Mouse (Mus musculus) lung, postnatal 0 days (tissue): ENCODE data around the gene Paf1. TPM values are rescaled to one million over a fixed set of nuclear protein-coding genes. Genes with fewer than 3 reads are reported as not detected.

Source experiments
- ATAC-seq: fragments of 200-750 bp; cut with Nextera tagmentation; 2 replicates; pipeline ENCODE4 v1.8.0; 2017; ENCODE audit warnings: moderate library complexity
- DNase-seq: peaks from one replicate; pipeline ENCODE4 v3.0.0-alpha.2; 2016; ENCODE audit warnings: low spot score
- H3K27ac ChIP-seq: fragments of 300-500 bp; sonication (generic); 2 replicates; pipeline ENCODE4 v1.5.1; 2014; ENCODE audit warnings: antibody characterized with exemption, mild to moderate bottlenecking, low read length, mixed read lengths
- H3K27me3 ChIP-seq: fragments of 300-500 bp; sonication (generic); replicated peaks from 2 replicates; pipeline ENCODE4 v1.6.1; 2014; ENCODE audit warnings: low read length, mixed read lengths; ENCODE audit not compliant: insufficient read depth
- H3K36me3 ChIP-seq: fragments of 300-500 bp; sonication (generic); 2 replicates; pipeline ENCODE4 v1.6.1; 2014; ENCODE audit warnings: low read length, mixed read lengths; ENCODE audit not compliant: insufficient read depth
- H3K4me1 ChIP-seq: fragments of 300-500 bp; sonication (generic); 2 replicates; pipeline ENCODE4 v1.6.1; 2014; ENCODE audit warnings: antibody characterized with exemption, low read depth, low read length, mixed read lengths; ENCODE audit not compliant: insufficient read depth
- H3K4me2 ChIP-seq: fragments of 300-500 bp; sonication (generic); replicated peaks from 2 replicates; pipeline ENCODE4 v1.6.1; 2014; ENCODE audit warnings: low read depth, mild to moderate bottlenecking, low read length, moderate library complexity, mixed read lengths
- H3K4me3 ChIP-seq: fragments of 300-500 bp; sonication (generic); 2 replicates; pipeline ENCODE4 v1.5.1; 2014; ENCODE audit warnings: low read depth, low read length
- H3K9ac ChIP-seq: fragments of 300-500 bp; sonication (generic); replicated peaks from 2 replicates; pipeline ENCODE4 v1.6.1; 2014; ENCODE audit warnings: low read depth, mild to moderate bottlenecking
- H3K9me3 ChIP-seq: fragments of 300-500 bp; sonication (generic); 2 replicates; pipeline ENCODE4 v1.6.1; 2016; ENCODE audit warnings: low read length, mixed read lengths
- CTCF ChIP-seq: IDR thresholded peaks from 2 replicates; pipeline ENCODE4 v1.5.1; 2016; ENCODE audit warnings: antibody characterized with exemption, mild to moderate bottlenecking
- EP300 ChIP-seq: IDR thresholded peaks from 2 replicates; pipeline ENCODE4 v1.6.1; 2016; ENCODE audit warnings: antibody characterized with exemption, mild to moderate bottlenecking, control low read depth
- WGBS: fragments of 180-500 bp; shearing (Covaris S2); extraction: QIAGEN DNeasy Blood & Tissue Kit; methylation state at CpG from one replicate; pipeline ENCODE4 v1.1.7; 2014; 5-methylcytosine and 5-hydroxymethylcytosine counted together
- polyA plus RNA-seq: library from polyadenylated mRNA; unstranded; fragments of >200 nt; fragmentation: Nextera tagmentation; extraction: Ambion mirVana; gene quantifications from 2 replicates; pipeline ENCODE4 v1.2.1, GENCODE M21; 2015

Gene Paf1
- polyA plus RNA-seq, 1 experiment from 2014 or later = 49.1 TPM

DNA sequence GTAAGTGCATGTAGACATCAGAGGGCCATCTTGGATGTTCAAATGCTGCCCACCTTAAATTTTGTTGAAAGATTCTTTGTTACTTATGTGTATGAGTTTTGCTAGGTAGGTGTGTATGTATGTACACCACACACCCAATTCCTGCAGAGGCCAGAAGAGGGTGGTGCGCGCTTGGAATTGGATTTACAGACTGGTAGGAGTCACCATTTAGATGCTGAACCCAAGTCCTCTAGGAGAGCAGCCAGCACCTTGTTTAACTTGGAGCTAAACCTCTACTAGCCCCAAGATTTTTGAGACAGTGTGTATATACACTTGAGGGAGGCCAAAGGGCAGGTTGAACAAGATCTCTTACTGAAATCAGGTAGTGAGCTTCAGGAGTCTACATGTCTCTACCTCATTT lies 39.5 kb upstream of the Paf1 start:
- Histone ChIP-seq H3K9me3 (no peaks in the 10 kb centered on the region), H3K36me3 (0 out of 2 replicates have a peak, but pooled peaks cover 6% of the 10 kb centered on the region), H3K27me3 (no peaks in the 10 kb centered on the region), H3K4me2 (no peak overlapping the region), H3K4me1 (peaks cover 25% of the 10 kb centered on the region), H3K4me3 (no peak overlapping the region), H3K27ac (no peak overlapping the region), H3K9ac (no peak overlapping the region)
- TF ChIP-seq CTCF (peak; percentile 41), EP300 (no peak)
- 92% methylated on average over 2 of the region's 2 CpGs for WGBS
- ATAC-seq = no peak
- DNase-seq = no peak

DNA sequence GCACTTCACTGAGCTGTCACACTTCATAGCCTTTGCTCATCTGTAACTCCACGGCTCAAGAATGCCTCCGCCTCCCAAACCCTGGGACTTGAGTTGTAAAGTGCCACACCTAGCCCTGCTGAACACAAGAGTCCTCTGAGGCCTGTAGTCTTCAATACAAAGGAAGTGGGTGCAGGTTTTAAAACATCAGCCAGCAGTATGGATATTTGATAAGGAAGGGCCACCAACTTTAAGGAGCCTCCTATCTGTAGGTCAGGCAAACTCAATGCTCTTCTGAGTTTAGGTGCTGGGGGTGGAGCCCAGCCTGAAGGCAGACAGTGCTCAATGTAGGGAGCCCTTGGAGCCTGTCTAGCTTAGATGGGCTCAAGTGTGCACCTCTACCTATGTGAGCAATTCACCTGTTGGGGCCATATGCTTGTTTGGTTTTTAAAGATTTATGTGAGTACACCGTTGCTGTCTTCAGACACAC lies 38.6 kb upstream of the Paf1 start:
- Histone ChIP-seq H3K27me3 (no peaks in the 10 kb centered on the region), H3K9ac (no peak overlapping the region), H3K4me3 (no peak overlapping the region), H3K4me1 (peaks cover 25% of the 10 kb centered on the region), H3K4me2 (no peak overlapping the region), H3K36me3 (0 out of 2 replicates have a peak, but pooled peaks cover 6% of the 10 kb centered on the region), H3K9me3 (no peaks in the 10 kb centered on the region), H3K27ac (no peak overlapping the region)
- DNase-seq (no peak), ATAC-seq (no peak)
- 77% methylated on average over 3 of the region's 3 CpGs for WGBS
- no peak for TF ChIP-seq EP300
- no peak for TF ChIP-seq CTCF

DNA sequence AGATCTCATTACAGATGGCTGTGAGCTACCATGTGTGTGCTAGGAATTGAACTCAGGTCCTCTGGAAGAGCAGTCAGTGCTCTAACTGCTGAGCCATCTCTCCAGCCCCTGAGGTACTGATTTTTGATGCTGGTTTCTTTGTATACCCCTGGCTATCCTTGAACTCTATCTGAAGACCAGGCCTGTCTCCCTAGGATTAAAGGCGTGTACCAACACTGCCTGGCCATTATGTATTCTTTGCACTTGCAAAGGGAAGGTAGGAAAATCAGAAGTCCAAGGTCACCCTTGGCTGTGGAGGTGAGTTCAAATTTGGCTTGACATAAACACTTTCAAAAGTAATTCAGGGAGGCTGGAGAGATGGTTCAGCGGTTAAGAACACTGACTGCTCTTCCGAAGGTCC lies 38.2 kb upstream of the Paf1 start:
- H3K36me3 ChIP-seq = 0 out of 2 replicates have a peak, but pooled peaks cover 6% of the 10 kb centered on the region
- H3K9ac ChIP-seq = no peak overlapping the region
- WGBS = 96% methylated on average over 3 of the region's 3 CpGs
- TF ChIP-seq CTCF (no peak), EP300 (no peak)
- no peak overlapping the region for H3K4me2 ChIP-seq
- no peaks in the 10 kb centered on the region for H3K27me3 ChIP-seq
- H3K4me1 ChIP-seq = peaks cover 25% of the 10 kb centered on the region
- H3K4me3 ChIP-seq = no peak overlapping the region
- DNase-seq = no peak
- H3K27ac ChIP-seq = no peak overlapping the region
- ATAC-seq = no peak
- no peaks in the 10 kb centered on the region for H3K9me3 ChIP-seq

- no peak for ATAC-seq
- Histone ChIP-seq H3K4me1 (peaks cover 22% of the 10 kb centered on the region), H3K36me3 (peaks cover 10% of the 10 kb centered on the region; the same call in 1 of the 2 replicates), H3K27ac (no peak overlapping the region), H3K9ac (no peak overlapping the region), H3K27me3 (no peaks in the 10 kb centered on the region), H3K4me3 (no peak overlapping the region), H3K9me3 (no peaks in the 10 kb centered on the region), H3K4me2 (no peak overlapping the region)
- WGBS = 86% methylated on average over 3 of the region's 3 CpGs
- TF ChIP-seq CTCF (no peak), EP300 (no peak)
- no peak for DNase-seq
Measured at GRCm38 (mm10) chr7:28355221-28355620, 37.5 kb upstream of the Paf1 start.

DNA sequence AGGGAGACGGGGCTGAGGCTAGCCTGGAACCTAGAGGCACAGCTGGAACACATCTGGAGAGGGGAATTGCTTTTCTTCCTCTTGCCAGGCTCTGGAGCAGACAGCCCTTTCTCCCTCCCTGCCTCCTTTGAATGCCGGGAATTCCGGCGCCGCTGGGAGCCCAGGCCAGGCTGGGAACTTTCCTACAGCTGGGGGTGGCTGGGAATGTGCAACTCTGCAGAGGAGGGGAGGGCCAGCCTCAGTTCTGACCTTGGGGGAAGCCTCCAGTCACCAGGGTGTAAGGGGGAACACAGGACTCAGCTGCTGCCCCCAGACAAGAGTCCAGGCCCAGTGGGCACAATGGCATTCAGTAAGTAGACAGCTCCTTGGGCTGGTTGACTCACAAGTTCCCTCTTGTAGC lies 35.8 kb upstream of the Paf1 start:
- Histone ChIP-seq H3K4me1 (peaks cover 13% of the 10 kb centered on the region), H3K4me2 (no peak overlapping the region)
- WGBS = 1% methylated on average over 5 of the region's 5 CpGs

DNA sequence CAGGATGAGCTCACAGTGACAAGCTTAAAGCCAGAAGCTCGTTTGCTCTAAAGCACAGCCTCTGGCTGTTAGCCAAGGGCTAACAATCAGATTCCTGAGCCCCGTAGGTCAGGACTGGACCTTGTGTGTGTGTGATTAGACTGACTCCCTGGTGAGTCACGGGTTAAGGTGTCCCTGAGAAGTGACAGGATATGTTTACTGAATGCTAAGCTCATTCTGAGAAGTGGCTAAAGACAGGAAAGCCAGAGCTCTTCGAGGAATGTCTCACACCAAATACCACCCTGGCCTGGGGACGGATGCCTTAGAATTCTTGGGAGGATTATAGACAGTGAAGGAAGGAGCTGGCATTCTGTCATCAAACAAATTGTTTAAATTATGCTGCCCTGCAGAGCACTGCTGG lies 34.8 kb upstream of the Paf1 start:
- H3K27ac ChIP-seq = peak overlapping the region; percentile 83
- WGBS = 3% methylated on average over 5 of the region's 5 CpGs
- DNase-seq (peak; percentile 82), ATAC-seq (peak; percentile 76)
- H3K9ac ChIP-seq = no peak overlapping the region
- H3K9me3 ChIP-seq = no peaks in the 10 kb centered on the region
- peaks cover 31% of the 10 kb centered on the region for H3K36me3 ChIP-seq
- peak overlapping the region; percentile 20; the same call in 1 of the 2 replicates for H3K4me2 ChIP-seq
- H3K4me1 ChIP-seq = peaks cover 13% of the 10 kb centered on the region
- TF ChIP-seq EP300 = peak; percentile 51; the same call in 1 of the 2 replicates
- TF ChIP-seq CTCF = no peak
- H3K27me3 ChIP-seq = no peaks in the 10 kb centered on the region
- no peak overlapping the region for H3K4me3 ChIP-seq

More for the DNA sequence above, 35.8 kb upstream of the Paf1 start:
- Histone ChIP-seq H3K27me3 (no peaks in the 10 kb centered on the region), H3K9ac (no peak overlapping the region), H3K36me3 (peaks cover 21% of the 10 kb centered on the region), H3K4me3 (no peak overlapping the region), H3K27ac (peak overlapping the region; percentile 83), H3K9me3 (no peaks in the 10 kb centered on the region)
- TF ChIP-seq EP300 (no peak), CTCF (no peak; the same call in 1 of the 2 replicates)
- DNase-seq (peak; percentile 77), ATAC-seq (peak; percentile 75)

DNA sequence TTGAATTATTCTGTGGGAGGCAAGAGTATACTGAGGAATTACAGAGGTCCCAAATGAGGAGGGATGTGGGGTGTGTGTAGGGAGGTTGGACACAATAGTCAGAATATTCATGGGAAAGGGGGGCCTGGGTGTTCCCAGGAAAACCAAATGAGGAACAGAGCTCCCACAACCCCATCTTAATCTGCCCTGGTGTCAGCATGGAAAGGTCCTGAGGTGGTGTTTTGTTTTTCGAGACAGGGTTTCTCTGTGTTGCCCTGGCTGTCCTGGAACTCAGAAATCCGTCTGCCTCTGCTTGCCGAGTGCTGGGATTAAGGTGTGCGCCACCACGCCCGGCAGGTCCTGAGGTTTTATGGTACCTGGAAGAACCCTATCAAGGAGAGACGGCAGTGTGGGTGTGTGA lies 34.3 kb upstream of the Paf1 start:
- 53% methylated on average over 7 of the region's 7 CpGs for WGBS
- Histone ChIP-seq H3K9ac (no peak overlapping the region), H3K9me3 (no peaks in the 10 kb centered on the region), H3K27me3 (no peaks in the 10 kb centered on the region), H3K27ac (peak overlapping the region; percentile 83), H3K4me3 (no peak overlapping the region), H3K4me1 (peaks cover 13% of the 10 kb centered on the region), H3K4me2 (no peak overlapping the region), H3K36me3 (peaks cover 28% of the 10 kb centered on the region)
- no peak for TF ChIP-seq CTCF
- TF ChIP-seq EP300 = no peak
- DNase-seq = no peak
- no peak; the same call in 1 of the 2 replicates for ATAC-seq
